In the genomic region with DNA sequence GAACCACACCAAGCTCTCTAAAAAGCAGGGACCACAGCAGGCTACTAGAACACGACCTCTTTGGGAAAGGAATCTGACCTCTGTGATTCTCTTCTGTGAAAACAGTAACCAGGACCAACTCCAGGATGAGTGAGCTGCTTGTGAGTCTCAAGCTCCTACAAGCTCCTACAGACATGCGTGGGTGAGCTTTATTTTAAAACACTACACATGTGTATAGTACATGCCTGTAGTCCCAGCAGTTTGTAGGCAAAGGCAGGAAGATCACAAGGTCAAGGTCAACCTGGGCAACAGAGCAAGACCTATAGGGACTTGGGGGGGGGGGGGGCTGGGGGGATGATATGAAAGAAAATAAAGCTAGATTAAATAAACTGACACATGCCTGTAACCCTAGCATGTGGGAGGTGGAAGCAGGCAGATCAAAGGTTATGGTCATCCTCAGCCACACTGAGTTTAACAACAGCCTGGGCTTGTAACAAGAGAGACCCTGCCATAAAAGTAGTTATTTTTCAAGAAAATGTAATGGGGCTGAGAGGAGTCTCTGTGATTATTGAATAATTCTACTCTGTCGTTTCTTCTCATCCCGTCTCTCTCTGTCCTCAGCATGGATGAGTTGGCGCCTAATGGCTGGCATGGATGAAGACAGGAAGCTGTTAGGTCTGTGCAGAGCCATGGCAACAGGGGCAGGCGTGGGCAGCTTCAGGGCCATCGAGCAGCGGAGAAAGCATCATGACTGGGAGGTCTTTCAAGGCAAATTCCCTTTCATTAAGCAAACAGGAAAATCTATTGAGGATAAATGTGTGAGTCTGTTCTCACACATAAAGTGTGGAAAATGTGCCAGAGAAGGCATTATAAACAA, we compare ENCODE assay signal across 17 mouse cellular contexts.
DNase-seq lines count a peak whose midpoint lies in the region; ATAC-seq lines count a peak whose summit lies in the region.
"Had no signal": no experiment of that assay in that cellular context is flagged by ENCODE, and none has a peak within 500 bp of the region (broad histone marks: within the 10 kb centered on the region; RNA-seq: fewer than 3 reads in every experiment).

No protein-coding gene starts in this region.

- H3K4me1 ChIP-seq in forebrain, embryonic 13.5 days = no peaks in the 10 kb centered on the region
- peaks cover 9% of the 10 kb centered on the region; the same call in 1 of the 2 replicates for H3K4me1 ChIP-seq in forebrain, embryonic 12.5 days
- H3K4me1 ChIP-seq in kidney, embryonic 15.5 days = peaks cover 10% of the 10 kb centered on the region
- 0 out of 2 replicates have a peak, but pooled peaks cover 3% of the 10 kb centered on the region for H3K4me1 ChIP-seq in neural tube, embryonic 14.5 days (ENCODE audit: control insufficient read depth, insufficient read depth, low read length)
- H3K4me1 ChIP-seq: neural tube, embryonic 13.5 days had no signal

- no peaks in the 10 kb centered on the region for H3K36me3 ChIP-seq in forebrain, embryonic 13.5 days (ENCODE audit: poor library complexity, severe bottlenecking)
- no peaks in the 10 kb centered on the region for H3K36me3 ChIP-seq in forebrain, embryonic 12.5 days (replicated peaks)
- H3K36me3 ChIP-seq in kidney, embryonic 15.5 days = no peaks in the 10 kb centered on the region
- H3K36me3 ChIP-seq in neural tube, embryonic 14.5 days (ENCODE audit: control insufficient read depth, insufficient read depth, low read length) = no peaks in the 10 kb centered on the region
- H3K36me3 ChIP-seq: neural tube, embryonic 13.5 days had no signal

- WGBS in forebrain, embryonic 13.5 days = 74% methylated on average over 8 of the region's 8 CpGs
- 76% methylated on average over 8 of the region's 8 CpGs for WGBS in forebrain, embryonic 12.5 days
- WGBS in kidney, embryonic 15.5 days = 34% methylated on average over 8 of the region's 8 CpGs
- WGBS in neural tube, embryonic 14.5 days = 49% methylated on average over 8 of the region's 8 CpGs

- H3K4me2 ChIP-seq in forebrain, embryonic 13.5 days = no peak overlapping the region
- H3K4me2 ChIP-seq in forebrain, embryonic 12.5 days = no peak overlapping the region
- no peak overlapping the region for H3K4me2 ChIP-seq in kidney, embryonic 15.5 days
- H3K4me2 ChIP-seq in neural tube, embryonic 14.5 days (ENCODE audit: low read depth, low read length) = no peak overlapping the region
- H3K4me2 ChIP-seq: liver, embryonic 12.5 days; lung, embryonic 14.5 days; neural tube, embryonic 13.5 days had no signal

- H3K27ac ChIP-seq in forebrain, embryonic 13.5 days = no peak overlapping the region
- no peak overlapping the region for H3K27ac ChIP-seq in forebrain, embryonic 12.5 days
- H3K27ac ChIP-seq in kidney, embryonic 15.5 days = peak overlapping the region; percentile 37; the same call in 1 of the 2 replicates
- H3K27ac ChIP-seq in neural tube, embryonic 14.5 days (ENCODE audit: low read depth, low read length) = no peak overlapping the region
- H3K27ac ChIP-seq: macrophage; neural tube, embryonic 13.5 days had no signal

- no peaks in the 10 kb centered on the region for H3K9me3 ChIP-seq in forebrain, embryonic 13.5 days (replicated peaks)
- H3K9me3 ChIP-seq in forebrain, embryonic 12.5 days = no peaks in the 10 kb centered on the region
- no peaks in the 10 kb centered on the region for H3K9me3 ChIP-seq in kidney, embryonic 15.5 days (replicated peaks)
- no peaks in the 10 kb centered on the region for H3K9me3 ChIP-seq in neural tube, embryonic 14.5 days (ENCODE audit: control insufficient read depth, low read length)
- H3K9me3 ChIP-seq: liver, embryonic 12.5 days; neural tube, embryonic 13.5 days had no signal

- H3K27me3 ChIP-seq in forebrain, embryonic 13.5 days = no peaks in the 10 kb centered on the region
- no peaks in the 10 kb centered on the region for H3K27me3 ChIP-seq in forebrain, embryonic 12.5 days
- no peaks in the 10 kb centered on the region for H3K27me3 ChIP-seq in kidney, embryonic 15.5 days
- no peaks in the 10 kb centered on the region for H3K27me3 ChIP-seq in neural tube, embryonic 14.5 days (ENCODE audit: control insufficient read depth, insufficient read depth, low read length)
- H3K27me3 ChIP-seq: liver, embryonic 12.5 days; neural tube, embryonic 13.5 days had no signal

- DNase-seq in kidney, adult 18-20 months = no peak
- no peak for DNase-seq in neural tube, embryonic 10.5 days (ENCODE audit: extremely low spot score, low spot score)
- DNase-seq in ovary, postnatal 36 days (ENCODE audit: low spot score) = no peak
- no peak for DNase-seq in c-Kit-positive CD71-positive TER-119-positive erythroid progenitor cells, embryonic 14.5 days (ENCODE audit: low spot score)
- DNase-seq: adrenal gland, adult 8-10 months; cerebellum, adult 8-10 months; embryo, embryonic 11 days; heart, adult 18-20 months; kidney, adult 2 months; lung, embryonic 14.5 days had no signal

- ATAC-seq in forebrain, embryonic 13.5 days = peak; percentile 69
- no peak for ATAC-seq in forebrain, embryonic 12.5 days (ENCODE audit: low FRiP score)
- peak; percentile 82 for ATAC-seq in kidney, embryonic 15.5 days (replicated peaks; ENCODE audit: low FRiP score)
- 0 out of 2 replicates have a peak, but pooled peaks have one; percentile 51 for ATAC-seq in neural tube, embryonic 14.5 days (ENCODE audit: low read depth)
- ATAC-seq: liver, embryonic 12.5 days had no signal

- no peak overlapping the region for H3K4me3 ChIP-seq in forebrain, embryonic 13.5 days
- H3K4me3 ChIP-seq in forebrain, embryonic 12.5 days (replicated peaks) = no peak overlapping the region
- no peak overlapping the region for H3K4me3 ChIP-seq in kidney, embryonic 15.5 days (replicated peaks)
- no peak overlapping the region for H3K4me3 ChIP-seq in neural tube, embryonic 14.5 days (ENCODE audit: low read depth, low read length)
- H3K4me3 ChIP-seq: liver, embryonic 12.5 days; neural tube, embryonic 13.5 days had no signal

- H3K9ac ChIP-seq in forebrain, embryonic 13.5 days = no peak overlapping the region
- no peak overlapping the region for H3K9ac ChIP-seq in forebrain, embryonic 12.5 days
- no peak overlapping the region for H3K9ac ChIP-seq in kidney, embryonic 15.5 days
- no peak overlapping the region for H3K9ac ChIP-seq in neural tube, embryonic 14.5 days (replicated peaks; ENCODE audit: low read depth, low read length)
- H3K9ac ChIP-seq: liver, embryonic 12.5 days; lung, embryonic 14.5 days; neural tube, embryonic 13.5 days had no signal
